Mouse (Mus musculus) fibroblast of lung, adult 2 months (primary cell): ENCODE measurements at regions not wholly inside any gene's neighbourhood (a gene's known extent, or its start where the extent isn't known, plus 50 kb on each side); places are given as distances from the start of the nearest gene placed in this dataset.

Experiments
- DNase-seq: peaks from one replicate; pipeline ENCODE4 v3.0.0-alpha.2; 2011; ENCODE audit warnings: low read depth

- no peak for DNase-seq
These were observed 287.4 kb upstream of the Mef2c start for GRCm38 (mm10) chr13:83216454-83216853.

GRCm38 (mm10) chr13:83252452-83252851, 251.4 kb upstream of the Mef2c start:
- no peak for DNase-seq

- no peak for DNase-seq
These were observed 237.2 kb upstream of the Mef2c start for GRCm38 (mm10) chr13:83266591-83266990.

GRCm38 (mm10) chr13:83268663-83269062, 235.2 kb upstream of the Mef2c start:
- no peak for DNase-seq

GRCm38 (mm10) chr13:83278695-83279094, 225.1 kb upstream of the Mef2c start:
- DNase-seq: no peak

GRCm38 (mm10) chr13:83307696-83308095, 196.1 kb upstream of the Mef2c start:
- no peak for DNase-seq

GRCm38 (mm10) chr13:83328488-83328887, 175.3 kb upstream of the Mef2c start:
- no peak for DNase-seq

GRCm38 (mm10) chr13:83333728-83334127, 170.1 kb upstream of the Mef2c start:
- DNase-seq: no peak

GRCm38 (mm10) chr13:83344611-83345319, 159.1 kb upstream of the Mef2c start:
- no peak for DNase-seq

- no peak for DNase-seq
These were observed 148.5 kb upstream of the Mef2c start for GRCm38 (mm10) chr13:83355341-83355740.

GRCm38 (mm10) chr13:83360529-83360928, 143.3 kb upstream of the Mef2c start:
- no peak for DNase-seq

GRCm38 (mm10) chr13:83376097-83376797, 127.6 kb upstream of the Mef2c start:
- no peak for DNase-seq

GRCm38 (mm10) chr13:83378644-83379043, 125.2 kb upstream of the Mef2c start:
- no peak for DNase-seq

- no peak for DNase-seq
These were observed 121.2 kb upstream of the Mef2c start for GRCm38 (mm10) chr13:83382609-83383008.

GRCm38 (mm10) chr13:83394773-83395172, 109.1 kb upstream of the Mef2c start:
- no peak for DNase-seq

GRCm38 (mm10) chr13:83399381-83399780, 104.5 kb upstream of the Mef2c start:
- DNase-seq: no peak

- no peak for DNase-seq
These were observed 64.0 kb upstream of the Mef2c start for GRCm38 (mm10) chr13:83439619-83440436.

- DNase-seq: no peak
These were observed 59.6 kb upstream of the Mef2c start for GRCm38 (mm10) chr13:83444277-83444676.

- DNase-seq: no peak
These were observed 53.0 kb upstream of the Mef2c start for GRCm38 (mm10) chr13:83450820-83451219.

- DNase-seq: no peak
These were observed 50.8 kb upstream of the Mef2c start for GRCm38 (mm10) chr13:83452987-83453386.
